Mouse (Mus musculus): Measurements from ENCODE around the gene Zfp106. TPM values are rescaled to one million over a fixed set of nuclear protein-coding genes. Genes with fewer than 3 reads are reported as not detected.

Gene Zfp106
- polyA plus RNA-seq, 1 experiment, result 66.0 TPM

- WGBS, result 3% methylated on average over 3 of the region's 3 CpGs
- TF ChIP-seq POLR2A (IDR thresholded peaks at IDR 0.05; ENCODE audit: borderline replicate concordance, insufficient read depth, low read length), result no peak
- no peak for TF ChIP-seq CTCF (IDR thresholded peaks at IDR 0.05; ENCODE audit: borderline replicate concordance, insufficient read depth, low read depth, low read length)
- peak in 1 of 2 experiments; percentile 12 for DNase-seq
- 0 out of 2 replicates have a peak overlapping the region, but pooled peaks have one; percentile 39 for H3K27ac ChIP-seq (ENCODE audit: insufficient read depth, low read length)
- H3K4me3 ChIP-seq (replicated peaks; ENCODE audit: insufficient read depth, low read depth, low read length), result no peak overlapping the region
- peaks cover 9% of the 10 kb centered on the region; the same call in 1 of the 2 replicates for H3K4me1 ChIP-seq (ENCODE audit: control insufficient read depth, insufficient read depth, low read length)
- no peaks in the 10 kb centered on the region for H3K27me3 ChIP-seq (ENCODE audit: control insufficient read depth, insufficient read depth, low read length)
These were observed 24.3 kb downstream of the Zfp106 start for GRCm38 (mm10) chr2:120539333-120539732.

DNA sequence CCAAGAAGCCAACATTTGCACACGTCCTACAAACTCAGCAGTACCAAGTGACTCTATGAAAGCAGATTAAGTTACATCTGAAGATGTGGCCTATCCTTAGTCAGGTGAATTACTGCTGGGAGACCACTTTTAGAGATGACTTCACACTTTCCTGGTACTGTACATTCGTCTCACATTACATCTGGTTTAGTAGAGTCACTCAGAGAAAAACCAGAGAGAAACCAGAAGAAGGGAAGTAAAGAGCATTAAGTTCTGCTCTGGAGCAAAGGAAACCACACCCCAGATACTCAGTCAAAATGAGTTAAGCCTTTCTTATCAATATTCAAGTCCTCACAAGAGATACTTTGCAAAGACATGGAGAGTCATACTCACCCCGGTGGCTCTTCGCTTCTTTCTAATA lies 32.4 kb downstream of the Zfp106 start:
- TF ChIP-seq CTCF (IDR thresholded peaks at IDR 0.05; ENCODE audit: borderline replicate concordance, insufficient read depth, low read depth, low read length) (no peak), POLR2A (IDR thresholded peaks at IDR 0.05; ENCODE audit: borderline replicate concordance, insufficient read depth, low read length) (no peak)
- WGBS, result 94% methylated on average over 4 of the region's 4 CpGs
- Histone ChIP-seq H3K4me3 (replicated peaks; ENCODE audit: insufficient read depth, low read depth, low read length) (no peak overlapping the region), H3K4me1 (ENCODE audit: control insufficient read depth, insufficient read depth, low read length) (no peaks in the 10 kb centered on the region), H3K27me3 (ENCODE audit: control insufficient read depth, insufficient read depth, low read length) (no peaks in the 10 kb centered on the region), H3K27ac (ENCODE audit: insufficient read depth, low read length) (no peak overlapping the region)
- no peak for DNase-seq

DNA sequence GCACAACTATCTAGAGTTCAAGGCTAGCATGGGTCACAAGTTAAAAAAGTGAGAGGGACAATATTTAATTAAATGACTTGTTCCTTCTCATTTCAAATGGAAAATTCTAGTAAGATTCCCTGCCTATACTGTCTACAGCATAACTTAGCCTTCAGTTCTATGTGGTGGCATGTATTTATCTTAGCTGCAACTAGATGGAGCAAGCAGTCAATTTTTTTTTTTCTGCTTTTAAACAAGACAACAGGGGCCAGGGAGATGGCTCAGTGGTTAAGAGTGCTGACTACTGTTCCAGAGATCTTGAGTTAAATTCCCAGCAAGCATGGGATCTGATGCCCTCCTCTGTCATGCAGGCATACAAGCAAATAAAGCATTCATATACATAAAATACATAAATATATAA lies 34.1 kb downstream of the Zfp106 start:
- DNase-seq, result no peak
- Histone ChIP-seq H3K4me1 (ENCODE audit: control insufficient read depth, insufficient read depth, low read length) (no peaks in the 10 kb centered on the region), H3K4me3 (replicated peaks; ENCODE audit: insufficient read depth, low read depth, low read length) (no peak overlapping the region), H3K27ac (ENCODE audit: insufficient read depth, low read length) (no peak overlapping the region), H3K27me3 (ENCODE audit: control insufficient read depth, insufficient read depth, low read length) (no peaks in the 10 kb centered on the region)
- TF ChIP-seq CTCF (IDR thresholded peaks at IDR 0.05; ENCODE audit: borderline replicate concordance, insufficient read depth, low read depth, low read length), result no peak
- no peak for TF ChIP-seq POLR2A (IDR thresholded peaks at IDR 0.05; ENCODE audit: borderline replicate concordance, insufficient read depth, low read length)

- no peak for TF ChIP-seq POLR2A (IDR thresholded peaks at IDR 0.05; ENCODE audit: borderline replicate concordance, insufficient read depth, low read length)
- no peak for TF ChIP-seq CTCF (IDR thresholded peaks at IDR 0.05; ENCODE audit: borderline replicate concordance, insufficient read depth, low read depth, low read length)
- 89% methylated on average over 5 of the region's 5 CpGs for WGBS
These were observed 36.9 kb downstream of the Zfp106 start for GRCm38 (mm10) chr2:120526771-120527170.

GRCm38 (mm10) chr2:120518547-120519210 lies 45.0 kb downstream of the Zfp106 start:
- Histone ChIP-seq H3K4me1 (ENCODE audit: control insufficient read depth, insufficient read depth, low read length) (no peaks in the 10 kb centered on the region), H3K27me3 (ENCODE audit: control insufficient read depth, insufficient read depth, low read length) (no peaks in the 10 kb centered on the region), H3K4me3 (replicated peaks; ENCODE audit: insufficient read depth, low read depth, low read length) (no peak overlapping the region), H3K27ac (ENCODE audit: insufficient read depth, low read length) (no peak overlapping the region)
- no peak for DNase-seq
- 92% methylated on average over 5 of the region's 5 CpGs for WGBS
- TF ChIP-seq POLR2A (IDR thresholded peaks at IDR 0.05; ENCODE audit: borderline replicate concordance, insufficient read depth, low read length) (no peak), CTCF (IDR thresholded peaks at IDR 0.05; ENCODE audit: borderline replicate concordance, insufficient read depth, low read depth, low read length) (no peak)

More at GRCm38 (mm10) chr2:120526771-120527170, 36.9 kb downstream of the Zfp106 start:
- Histone ChIP-seq H3K27me3 (ENCODE audit: control insufficient read depth, insufficient read depth, low read length) (no peaks in the 10 kb centered on the region), H3K4me3 (replicated peaks; ENCODE audit: insufficient read depth, low read depth, low read length) (no peak overlapping the region), H3K27ac (ENCODE audit: insufficient read depth, low read length) (no peak overlapping the region), H3K4me1 (ENCODE audit: control insufficient read depth, insufficient read depth, low read length) (no peaks in the 10 kb centered on the region)
- no peak for DNase-seq

- Histone ChIP-seq H3K27me3 (ENCODE audit: control insufficient read depth, insufficient read depth, low read length) (no peaks in the 10 kb centered on the region), H3K27ac (ENCODE audit: insufficient read depth, low read length) (no peak overlapping the region), H3K4me1 (ENCODE audit: control insufficient read depth, insufficient read depth, low read length) (no peaks in the 10 kb centered on the region), H3K4me3 (replicated peaks; ENCODE audit: insufficient read depth, low read depth, low read length) (no peak overlapping the region)
- no peak for TF ChIP-seq CTCF (IDR thresholded peaks at IDR 0.05; ENCODE audit: borderline replicate concordance, insufficient read depth, low read depth, low read length)
- no peak for TF ChIP-seq POLR2A (IDR thresholded peaks at IDR 0.05; ENCODE audit: borderline replicate concordance, insufficient read depth, low read length)
- no peak for DNase-seq
- 96% methylated on average over 4 of the region's 4 CpGs for WGBS
These were observed 49.5 kb downstream of the Zfp106 start for GRCm38 (mm10) chr2:120514181-120514580.

GRCm38 (mm10) chr2:120503992-120504391 lies 59.7 kb downstream of the Zfp106 start:
- Histone ChIP-seq H3K27ac (ENCODE audit: insufficient read depth, low read length) (no peak overlapping the region), H3K4me1 (ENCODE audit: control insufficient read depth, insufficient read depth, low read length) (no peaks in the 10 kb centered on the region; the same call in 1 of the 2 replicates), H3K27me3 (ENCODE audit: control insufficient read depth, insufficient read depth, low read length) (no peaks in the 10 kb centered on the region), H3K4me3 (replicated peaks; ENCODE audit: insufficient read depth, low read depth, low read length) (no peak overlapping the region)
- WGBS, result 82% methylated on average over 5 of the region's 5 CpGs
- TF ChIP-seq CTCF (IDR thresholded peaks at IDR 0.05; ENCODE audit: borderline replicate concordance, insufficient read depth, low read depth, low read length) (no peak), POLR2A (IDR thresholded peaks at IDR 0.05; ENCODE audit: borderline replicate concordance, insufficient read depth, low read length) (no peak)
- no peak for DNase-seq

GRCm38 (mm10) chr2:120503094-120503493 lies 60.5 kb downstream of the Zfp106 start:
- H3K27me3 ChIP-seq (ENCODE audit: control insufficient read depth, insufficient read depth, low read length), result no peaks in the 10 kb centered on the region
- no peak overlapping the region for H3K4me3 ChIP-seq (replicated peaks; ENCODE audit: insufficient read depth, low read depth, low read length)
- TF ChIP-seq POLR2A (IDR thresholded peaks at IDR 0.05; ENCODE audit: borderline replicate concordance, insufficient read depth, low read length) (no peak), CTCF (IDR thresholded peaks at IDR 0.05; ENCODE audit: borderline replicate concordance, insufficient read depth, low read depth, low read length) (no peak)
- no peaks in the 10 kb centered on the region; the same call in 1 of the 2 replicates for H3K4me1 ChIP-seq (ENCODE audit: control insufficient read depth, insufficient read depth, low read length)
- DNase-seq, result no peak
- H3K27ac ChIP-seq (ENCODE audit: insufficient read depth, low read length), result no peak overlapping the region
- WGBS, result 75% methylated on average over 6 of the region's 6 CpGs
